Mouse (Mus musculus): Measurements from ENCODE around the gene Svbp.

DNA sequence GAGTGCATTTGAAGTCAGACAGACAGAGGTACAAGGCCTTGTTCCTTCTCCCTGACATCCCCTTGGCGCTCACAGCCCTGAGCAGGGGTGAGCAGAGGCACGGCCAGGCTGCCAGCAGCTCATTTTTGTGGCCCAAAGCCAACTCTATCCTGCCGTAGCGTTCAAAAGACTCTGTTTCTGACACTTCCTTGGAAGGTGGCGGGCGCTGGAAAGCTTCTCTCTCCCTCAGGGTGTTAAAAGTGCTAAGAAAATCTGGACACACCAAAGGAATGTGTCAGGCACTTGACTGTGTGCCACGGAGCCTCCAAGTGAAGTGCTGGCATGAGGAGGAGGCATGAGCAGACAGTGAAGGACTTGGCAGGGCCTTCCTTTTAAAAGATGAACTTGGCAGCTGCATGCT is 50.5 kb downstream of the Svbp start:
- TF ChIP-seq CTCF (IDR thresholded peaks at IDR 0.05; ENCODE audit: low read depth, low read length) (no peak), POLR2A (IDR thresholded peaks at IDR 0.05; ENCODE audit: insufficient read depth, low read length) (no peak), EP300 (IDR thresholded peaks at IDR 0.05; ENCODE audit: insufficient read depth, low read depth, low read length) (no peak)

All from ES-Bruce4 (cell line).